Mouse (Mus musculus) fibroblast of lung, adult 2 months (primary cell): Measurements from ENCODE around the gene Tnip3.
A peak's percentile ranks its signal among the peaks of the same experiment; 100 is the strongest.

Source experiments
- DNase-seq: peaks from one replicate; pipeline ENCODE4 v3.0.0-alpha.2; 2011; ENCODE audit warnings: low read depth

Tnip3 gene

GRCm38 (mm10) chr6:65525192-65525591 is at the start of gene Tnip3:
Gene Tnip3, plus strand, starts transcription at chr6:65525313.
- no peak for DNase-seq

GRCm38 (mm10) chr6:65498786-65499185 is 26.3 kb upstream of the Tnip3 start:
- DNase-seq = no peak

GRCm38 (mm10) chr6:65510051-65510669 is 15.0 kb upstream of the Tnip3 start:
- DNase-seq = peak; percentile 19

- DNase-seq = no peak
Observed at GRCm38 (mm10) chr6:65513813-65514212, 11.3 kb upstream of the Tnip3 start.

- no peak for DNase-seq
Observed at GRCm38 (mm10) chr6:65516759-65517158, 8.4 kb upstream of the Tnip3 start.

- DNase-seq = no peak
Observed at GRCm38 (mm10) chr6:65520821-65521220, 4.3 kb upstream of the Tnip3 start.

GRCm38 (mm10) chr6:65527892-65528291 is 2.8 kb downstream of the Tnip3 start:
- DNase-seq = no peak

- DNase-seq = no peak
Observed at GRCm38 (mm10) chr6:65531232-65531848, 6.2 kb downstream of the Tnip3 start.

- DNase-seq = no peak
Observed at GRCm38 (mm10) chr6:65533687-65534086, 8.6 kb downstream of the Tnip3 start.

GRCm38 (mm10) chr6:65537327-65537884 is 12.3 kb downstream of the Tnip3 start:
- DNase-seq = no peak

GRCm38 (mm10) chr6:65538022-65538652 is 13.0 kb downstream of the Tnip3 start:
- DNase-seq = no peak

GRCm38 (mm10) chr6:65538921-65539320 is 13.8 kb downstream of the Tnip3 start:
- no peak for DNase-seq

- DNase-seq = no peak
Observed at GRCm38 (mm10) chr6:65540138-65540537, 15.0 kb downstream of the Tnip3 start.

- no peak for DNase-seq
Observed at GRCm38 (mm10) chr6:65541094-65541493, 16.0 kb downstream of the Tnip3 start.

GRCm38 (mm10) chr6:65542391-65542790 is 17.3 kb downstream of the Tnip3 start:
- DNase-seq = no peak

- DNase-seq = no peak
Observed at GRCm38 (mm10) chr6:65542913-65543312, 17.8 kb downstream of the Tnip3 start.

- no peak for DNase-seq
Observed at GRCm38 (mm10) chr6:65563887-65564656, 39.0 kb downstream of the Tnip3 start.

- no peak for DNase-seq
Observed at GRCm38 (mm10) chr6:65564657-65565039, 39.5 kb downstream of the Tnip3 start.

GRCm38 (mm10) chr6:65569741-65570140 is 44.6 kb downstream of the Tnip3 start:
- DNase-seq = peak; percentile 24

GRCm38 (mm10) chr6:65578151-65578973 is 53.2 kb downstream of the Tnip3 start:
- no peak for DNase-seq

GRCm38 (mm10) chr6:65583029-65583428 is 57.9 kb downstream of the Tnip3 start:
- no peak for DNase-seq
